Mouse (Mus musculus) hematopoietic stem cell, adult 5-6 weeks (primary cell): ENCODE measurements at regions not wholly inside any gene's neighbourhood (a gene's known extent, or its start where the extent isn't known, plus 50 kb on each side); places are given as distances from the start of the nearest gene placed in this dataset.

Experiments
- ATAC-seq, 2 experiments: fragments of 125-278 bp in 1 of 2; replicated peaks in 1 of 2; 2 replicates each; pipeline ENCODE4 v1.8.0; 2016 to 2017; ENCODE audit warnings: inconsistent platforms in 2 of 2, mild to moderate bottlenecking in 2 of 2, moderate number of reproducible peaks in 2 of 2, low read depth in 1 of 2, moderate TSS enrichment in 1 of 2; ENCODE audit not compliant: low FRiP score in 2 of 2, poor library complexity in 2 of 2, severe bottlenecking in 2 of 2, insufficient read depth in 1 of 2, low TSS enrichment in 1 of 2

DNA sequence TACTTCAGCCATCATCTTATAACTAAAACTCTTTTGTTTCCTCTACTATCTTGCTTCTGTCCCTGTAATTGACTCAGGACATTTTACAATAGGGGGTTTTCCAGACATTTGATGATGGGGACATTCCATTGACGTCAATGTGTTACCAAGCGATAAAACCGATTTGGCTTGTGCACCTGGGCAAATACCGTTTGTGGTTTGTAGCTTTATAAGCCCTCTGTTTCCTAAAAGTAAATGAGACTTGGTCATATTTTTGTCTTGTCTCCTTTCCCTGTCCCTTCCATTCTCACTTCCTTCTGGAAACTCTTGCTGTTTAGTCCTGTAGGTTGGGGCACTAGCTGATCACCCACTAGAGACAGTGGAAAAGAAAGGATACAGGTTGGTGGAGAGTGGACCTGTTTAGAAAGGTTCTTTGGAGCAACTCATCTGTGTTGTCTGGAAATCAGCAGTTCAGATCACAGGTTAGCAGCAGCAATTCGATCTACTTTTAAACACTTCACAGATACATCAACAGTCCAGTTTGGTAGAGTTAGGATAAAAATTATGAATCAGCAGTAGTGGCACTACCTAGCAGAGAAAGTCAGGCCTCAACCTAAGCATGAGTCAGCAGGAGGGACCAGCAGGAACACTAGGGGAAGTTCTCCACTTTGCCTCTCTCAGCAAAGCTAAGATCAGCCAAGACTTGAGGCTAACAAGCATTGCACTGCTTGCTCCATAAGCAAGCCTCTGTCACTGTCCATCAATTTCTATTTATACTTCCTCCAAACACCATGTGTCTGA lies 156.6 kb downstream of the Tmem161b start:
- no peak; a peak in 1 of 4 replicates for ATAC-seq

DNA sequence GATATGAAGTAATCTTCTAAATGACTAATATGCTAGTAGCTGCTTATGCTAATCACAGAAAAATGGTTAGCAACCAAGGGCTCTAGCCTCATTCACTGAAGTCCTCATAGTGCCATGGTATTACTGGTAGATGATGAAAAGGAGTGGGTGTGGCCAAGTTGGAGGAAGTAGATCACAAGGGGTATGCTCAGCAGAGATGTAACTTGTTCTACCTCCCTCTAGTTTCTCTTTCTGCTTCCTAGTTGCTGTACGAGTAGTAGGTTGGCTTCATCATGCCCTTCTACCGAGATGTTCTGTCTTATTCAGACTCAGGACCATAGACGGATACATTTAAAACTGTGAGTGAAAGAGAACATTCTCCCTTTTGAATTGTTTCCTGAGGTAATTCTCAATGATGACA lies 169.5 kb downstream of the Tmem161b start:
- ATAC-seq = no peak

DNA sequence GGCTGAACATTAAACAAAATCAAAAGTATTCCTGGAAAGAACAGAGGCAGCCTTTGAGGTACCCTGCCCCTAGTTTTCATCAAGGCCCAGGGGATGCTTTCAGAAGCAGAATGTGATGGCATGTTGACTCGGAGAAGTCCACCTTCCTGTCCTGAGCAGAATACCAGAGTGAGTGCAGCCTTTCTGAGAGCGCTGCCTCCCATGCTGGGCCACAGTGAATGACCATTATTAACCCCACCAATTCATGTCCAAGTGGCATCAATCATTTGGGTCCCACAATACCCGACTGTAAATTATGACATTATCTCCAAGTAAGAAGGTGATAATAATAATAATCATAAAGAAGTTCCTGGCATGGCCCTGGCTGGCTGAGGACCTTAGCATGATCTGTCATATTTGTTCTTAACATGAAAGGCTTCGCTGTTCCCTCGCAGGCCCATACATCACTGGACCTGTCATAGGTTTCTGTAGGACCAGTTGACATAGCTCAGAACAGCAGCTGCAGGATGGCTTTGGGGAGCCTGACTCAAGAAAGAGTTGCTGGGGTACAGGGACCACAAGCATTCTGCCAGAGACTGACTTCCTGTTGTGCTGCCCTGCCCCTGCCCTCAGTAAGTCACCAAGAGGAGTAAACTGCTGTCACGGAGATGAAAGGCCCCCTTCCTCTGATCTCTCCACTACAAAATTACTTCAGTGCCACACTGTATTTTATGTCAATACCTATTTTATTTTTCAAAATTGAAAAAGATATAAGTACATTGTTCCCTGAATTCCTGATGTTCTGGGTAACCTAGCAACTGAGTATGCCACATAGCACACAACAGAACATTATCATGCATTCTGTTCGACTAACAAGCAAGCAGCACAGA lies 176.6 kb downstream of the Tmem161b start:
- no peak for ATAC-seq

GRCm38 (mm10) chr13:84399345-84400170 lies 177.5 kb downstream of the Tmem161b start:
- no peak for ATAC-seq

DNA sequence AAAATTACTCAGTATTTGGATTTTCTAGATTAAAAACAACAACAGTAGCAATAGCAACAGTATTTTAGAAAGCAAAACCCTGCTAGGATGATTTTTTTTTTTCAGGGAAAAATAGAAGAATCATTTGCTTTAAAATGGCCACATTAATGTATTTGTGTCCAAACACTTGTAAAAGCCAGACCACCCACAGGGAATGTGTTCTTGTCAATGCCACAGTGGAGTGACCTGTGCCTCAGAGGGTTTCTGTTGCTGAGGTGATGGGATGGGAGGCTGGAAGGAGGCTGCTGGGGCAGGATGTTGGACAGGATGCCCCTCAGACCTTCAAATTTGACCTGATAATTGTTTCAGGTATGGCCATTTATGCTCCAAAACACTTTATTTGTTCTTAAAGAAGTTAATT lies 178.9 kb downstream of the Tmem161b start:
- ATAC-seq = no peak

- no peak for ATAC-seq
These were observed 182.6 kb downstream of the Tmem161b start for GRCm38 (mm10) chr13:84404566-84405194.

DNA sequence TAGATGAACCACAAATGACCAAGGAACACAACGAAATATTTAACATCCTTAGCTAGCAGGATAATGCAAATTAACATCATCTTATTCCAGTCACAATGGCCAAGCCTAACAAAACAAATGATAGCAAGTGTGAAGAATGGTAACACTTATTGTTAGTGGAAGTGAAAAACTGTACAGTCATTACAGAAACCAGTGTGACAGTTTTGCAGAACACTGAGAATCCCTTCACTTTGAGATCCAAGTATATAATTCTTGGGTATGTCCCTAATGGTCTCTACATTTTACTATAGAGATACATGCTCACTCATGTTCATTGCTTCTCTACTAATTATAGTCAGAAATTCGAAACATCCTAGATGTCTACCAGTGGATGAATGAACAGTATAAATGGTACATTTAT lies 212.3 kb downstream of the Tmem161b start:
- no peak for ATAC-seq

DNA sequence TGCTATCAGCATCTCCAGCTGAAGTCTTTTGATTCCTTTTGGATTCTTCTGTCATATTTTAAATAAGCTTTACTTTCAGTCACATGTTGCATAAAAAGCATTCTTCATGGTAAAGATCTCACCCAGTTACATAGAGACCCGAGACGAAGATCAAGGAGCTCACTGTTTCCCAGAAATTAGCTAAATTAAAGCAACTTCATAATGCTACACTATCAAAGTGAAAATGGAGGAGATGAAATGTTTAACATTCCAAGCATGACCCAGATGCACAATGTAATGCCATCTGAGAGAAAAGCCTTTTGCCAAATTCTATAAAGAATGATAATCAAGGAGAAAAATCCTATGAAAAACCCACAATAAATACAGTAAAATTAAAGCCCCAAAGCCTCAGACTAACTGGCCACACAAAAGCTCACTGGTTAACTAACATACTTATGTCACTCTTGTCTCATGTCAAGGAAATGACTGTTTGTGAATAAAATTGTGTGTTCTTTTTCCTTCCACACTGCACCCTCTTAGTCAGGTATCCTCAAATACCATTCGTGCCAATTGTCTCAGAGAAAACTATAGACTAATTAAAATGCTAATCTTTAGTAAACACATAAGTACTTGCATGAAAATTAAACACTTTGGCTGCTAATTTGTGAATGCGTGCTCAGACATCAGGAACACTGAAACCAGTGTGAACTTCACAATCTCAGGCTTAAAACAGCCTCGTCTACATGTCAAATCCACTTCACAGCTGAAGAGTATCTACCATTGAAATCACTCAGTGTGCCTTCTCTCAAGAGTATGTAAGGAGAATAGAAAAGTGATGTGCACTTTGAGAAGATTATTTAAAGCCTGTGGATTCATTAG lies 215.7 kb downstream of the Tmem161b start:
- no peak for ATAC-seq

GRCm38 (mm10) chr13:84438444-84438766 lies 216.3 kb downstream of the Tmem161b start:
- no peak for ATAC-seq

GRCm38 (mm10) chr13:84448514-84448913 lies 226.4 kb downstream of the Tmem161b start:
- ATAC-seq = no peak

- ATAC-seq = no peak
These were observed 227.0 kb downstream of the Tmem161b start for GRCm38 (mm10) chr13:84449001-84449551.
